Mouse (Mus musculus) left cerebral cortex, postnatal 36 days (tissue): Measurements from ENCODE around the gene Mybpc3. TPM values are rescaled to one million over a fixed set of nuclear protein-coding genes. Genes with fewer than 3 reads are reported as not detected.
"Not testable (repeated sequence)": the region's sequence is repeated elsewhere in the genome, so short reads cannot be mapped to it uniquely, and the experiment has no call there.

Source experiments
- DNase-seq, 2 experiments: peaks; one replicate each; pipeline ENCODE4 v3.0.0; 2021 to 2022; ENCODE audit warnings: low spot score in 2 of 2, mixed read lengths in 1 of 2
- intact Hi-C: fragments of 180-260 bp; cut with DNase I; formaldehyde crosslinking; loops from one replicate; pipeline ENCODE4 v1.15.1; 2025
- total RNA-seq, 2 experiments: library from RNA; stranded (reverse); gene quantifications; 2 replicates each; pipeline ENCODE4 v1.2.3; 2021

Gene Mybpc3
- total RNA-seq, 2 experiments from 2014 or later: 0.41 to 0.81 TPM

GRCm38 (mm10) chr2:91086392-91087237 is 31.3 kb upstream of the Mybpc3 start:
- no peak for DNase-seq

GRCm38 (mm10) chr2:91087453-91087852 is 30.5 kb upstream of the Mybpc3 start:
- intact Hi-C loops: no loop called here
- no peak for DNase-seq

More at GRCm38 (mm10) chr2:91086392-91087237, 31.3 kb upstream of the Mybpc3 start:
- intact Hi-C loops: no loop called here

GRCm38 (mm10) chr2:91088987-91089386 is 29.0 kb upstream of the Mybpc3 start:
- no peak for DNase-seq
- intact Hi-C loops: no loop called here

GRCm38 (mm10) chr2:91090208-91090607 is 27.7 kb upstream of the Mybpc3 start:
- DNase-seq: no peak
- intact Hi-C loops: no loop called here

DNA sequence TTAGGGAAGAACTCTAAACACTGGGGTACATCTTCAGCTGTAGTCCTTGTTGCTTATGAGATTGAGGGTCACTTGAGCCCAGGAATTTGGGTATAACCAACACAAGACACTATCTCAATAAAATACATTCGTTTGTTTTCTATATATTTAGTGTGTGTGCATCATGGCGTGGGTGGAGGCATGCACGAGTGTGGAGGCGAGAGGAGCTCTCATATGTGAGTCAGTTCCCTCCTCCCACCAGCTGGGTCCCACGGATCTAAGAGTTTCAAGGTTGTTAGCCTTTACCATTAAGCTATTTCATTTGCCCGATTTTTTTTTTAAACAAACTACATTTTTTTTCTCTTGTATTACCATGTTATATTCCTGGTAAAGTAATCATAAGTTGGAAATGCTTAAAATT is 27.1 kb upstream of the Mybpc3 start:
- intact Hi-C loops: no loop called here
- no peak for DNase-seq

GRCm38 (mm10) chr2:91096524-91096923 is 21.4 kb upstream of the Mybpc3 start:
- intact Hi-C loops: no loop called here

GRCm38 (mm10) chr2:91097015-91097414 is 20.9 kb upstream of the Mybpc3 start:
- intact Hi-C loops: no loop called here
- DNase-seq: no peak

More at GRCm38 (mm10) chr2:91096524-91096923, 21.4 kb upstream of the Mybpc3 start:
- DNase-seq: no peak

- intact Hi-C loops: no loop called here
- no peak for DNase-seq
Measured at GRCm38 (mm10) chr2:91098156-91098555, 19.8 kb upstream of the Mybpc3 start.

DNA sequence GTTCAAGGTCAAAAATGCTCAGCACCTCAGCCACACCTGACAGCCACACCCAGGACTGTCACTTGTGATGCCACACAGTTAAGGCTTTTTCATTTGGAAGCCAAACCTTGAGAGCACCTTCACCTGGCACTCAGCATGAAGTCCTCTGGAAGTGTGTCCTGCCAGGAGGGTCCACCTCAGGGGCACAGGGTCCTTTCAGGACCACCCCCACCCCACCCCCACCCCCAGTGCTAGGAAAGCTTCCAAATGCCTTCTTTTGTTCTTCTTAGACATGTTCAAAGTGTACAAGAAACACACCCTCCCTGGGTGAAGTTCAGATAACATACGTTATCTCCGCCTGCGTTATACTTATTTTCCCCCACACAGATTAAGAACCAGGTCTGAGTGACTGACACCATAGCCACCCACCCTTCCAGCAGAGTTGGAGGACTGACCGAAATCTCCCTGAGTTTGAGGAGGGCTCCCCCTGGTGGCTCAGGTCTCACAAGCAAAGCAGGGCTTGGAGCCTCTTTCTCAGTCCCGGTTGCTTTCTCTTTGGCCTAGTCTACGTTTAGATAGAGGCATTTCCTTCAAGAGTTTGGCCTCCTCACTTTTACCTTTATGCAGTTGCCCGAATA is 16.7 kb upstream of the Mybpc3 start:
- peak; percentile 86 to 87 for DNase-seq
- intact Hi-C loops: loop anchor here (1.0 to 5.0 kb wide), 2 partner anchors 31 to 234 kb away; partner anchors contain the start of gene Slc39a13

DNA sequence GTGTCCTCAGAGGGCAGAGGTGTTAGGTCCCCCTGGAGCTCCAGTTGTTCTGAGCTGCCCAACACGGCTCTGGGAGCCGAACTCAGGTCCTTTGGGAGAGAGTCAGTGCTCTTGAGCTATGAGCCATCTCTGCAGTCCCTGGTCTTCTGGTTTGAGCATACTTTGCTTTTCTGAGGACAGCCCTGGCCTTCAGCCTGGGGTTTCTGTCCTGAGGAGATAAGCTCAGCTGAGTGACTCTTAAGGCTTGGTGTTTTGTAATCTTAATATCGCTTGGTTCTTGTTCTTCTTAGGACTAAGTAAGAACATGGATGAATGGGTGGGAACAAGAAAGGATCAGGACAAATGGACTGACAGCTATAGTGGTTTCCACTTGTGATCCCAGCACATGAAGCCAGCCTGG is 9.8 kb upstream of the Mybpc3 start:
- intact Hi-C loops: no loop called here
- no peak for DNase-seq

DNA sequence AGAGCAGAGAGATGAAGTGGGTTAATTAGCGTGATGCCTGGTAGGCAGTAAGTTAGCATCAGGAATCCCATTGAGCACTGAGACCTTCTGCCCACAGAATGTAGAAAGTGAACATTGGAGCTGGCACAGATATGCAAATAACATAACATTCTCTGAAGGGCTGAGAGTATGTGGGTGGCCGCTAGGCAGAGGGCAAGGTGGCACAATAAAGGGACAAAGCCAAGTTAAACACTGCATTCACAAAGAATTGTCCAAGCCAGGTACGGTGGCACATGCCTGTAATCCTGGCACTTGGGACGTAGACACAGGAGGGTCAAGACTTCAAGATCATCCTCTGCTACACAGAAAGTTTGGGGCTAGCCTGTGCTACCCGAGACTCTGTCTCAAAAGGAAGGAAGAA is 8.7 kb upstream of the Mybpc3 start:
- intact Hi-C loops: no loop called here
- no peak for DNase-seq

- intact Hi-C loops: loop anchor here (5.0 kb wide), 2 partner anchors 82 to 372 kb away; no protein-coding TSS in a partner anchor
- no peak for DNase-seq
Measured at GRCm38 (mm10) chr2:91109807-91110385, 8.0 kb upstream of the Mybpc3 start.

GRCm38 (mm10) chr2:91110429-91110828 is 7.5 kb upstream of the Mybpc3 start:
- DNase-seq: no peak
- intact Hi-C loops: loop anchor here (5.0 kb wide), 2 partner anchors 82 to 372 kb away; no protein-coding TSS in a partner anchor

- not testable (repeated sequence) for DNase-seq
- intact Hi-C loops: loop anchor here (5.0 kb wide), 2 partner anchors 80 to 370 kb away; no protein-coding TSS in a partner anchor
Measured at GRCm38 (mm10) chr2:91111832-91112231, 6.1 kb upstream of the Mybpc3 start.

GRCm38 (mm10) chr2:91112491-91112890 is 5.5 kb upstream of the Mybpc3 start:
- intact Hi-C loops: loop anchor here (5.0 kb wide), 2 partner anchors 80 to 370 kb away; no protein-coding TSS in a partner anchor
- DNase-seq: no peak

- DNase-seq: no peak
- intact Hi-C loops: loop anchor here (5.0 kb wide), 2 partner anchors 79 to 369 kb away; no protein-coding TSS in a partner anchor
Measured at GRCm38 (mm10) chr2:91113334-91113733, 4.6 kb upstream of the Mybpc3 start.

DNA sequence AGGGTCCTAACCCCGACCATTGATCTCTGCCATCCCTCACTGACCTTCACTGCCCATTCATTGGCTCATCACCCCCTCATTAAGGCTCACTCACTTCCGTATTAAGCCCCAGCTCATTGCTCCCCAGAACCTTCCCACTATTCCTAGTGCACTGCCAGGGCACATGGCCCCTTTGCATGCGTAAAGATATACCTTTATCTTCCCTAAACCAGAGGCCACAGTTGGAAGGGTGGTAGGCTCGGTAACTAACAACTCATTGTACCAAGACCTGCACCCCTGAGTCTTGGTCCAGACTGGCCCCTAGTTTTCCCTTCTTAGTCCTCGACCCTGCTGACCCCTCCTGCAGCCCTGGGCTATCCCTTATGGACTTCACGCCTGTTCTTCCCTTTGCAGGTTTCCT is 4.1 kb upstream of the Mybpc3 start:
- no peak for DNase-seq
- intact Hi-C loops: loop anchor here (5.0 kb wide), 2 partner anchors 78 to 368 kb away; no protein-coding TSS in a partner anchor

DNA sequence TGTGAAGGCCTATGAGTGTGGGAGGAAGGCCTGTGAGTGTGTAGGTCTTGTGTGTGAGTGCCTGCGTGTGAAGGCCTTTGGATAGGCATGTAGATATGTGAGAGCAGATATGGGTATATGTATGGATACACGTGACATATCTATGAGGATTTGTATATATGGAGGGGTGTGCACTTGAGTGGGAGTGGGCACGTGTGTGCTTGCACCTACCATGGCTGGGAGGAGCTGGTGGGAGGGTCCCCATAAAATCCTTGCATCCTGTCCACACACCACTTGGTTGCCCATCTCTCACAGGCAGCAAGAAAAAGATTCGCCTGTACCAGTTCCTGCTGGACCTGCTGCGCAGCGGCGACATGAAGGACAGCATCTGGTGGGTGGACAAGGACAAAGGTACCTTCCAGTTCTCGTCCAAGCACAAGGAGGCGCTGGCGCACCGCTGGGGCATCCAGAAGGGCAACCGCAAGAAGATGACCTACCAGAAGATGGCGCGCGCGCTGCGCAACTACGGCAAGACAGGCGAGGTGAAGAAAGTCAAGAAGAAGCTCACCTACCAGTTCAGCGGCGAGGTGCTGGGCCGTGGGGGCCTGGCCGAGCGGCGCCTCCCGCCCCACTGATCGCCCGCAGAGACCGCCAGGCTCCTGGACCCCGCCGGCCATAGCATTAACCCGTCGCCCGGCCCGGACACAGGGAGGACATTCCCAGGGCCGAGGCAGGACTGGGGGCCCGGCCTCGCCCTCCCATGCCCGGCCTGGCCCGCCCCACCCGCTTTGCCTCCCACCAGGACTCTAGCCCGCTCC is 3.0 kb upstream of the Mybpc3 start:
- DNase-seq: peak; percentile 91
- intact Hi-C loops: loop anchor here (5.0 kb wide), 3 partner anchors 67 to 367 kb away; partner anchors contain the start of gene Madd

DNA sequence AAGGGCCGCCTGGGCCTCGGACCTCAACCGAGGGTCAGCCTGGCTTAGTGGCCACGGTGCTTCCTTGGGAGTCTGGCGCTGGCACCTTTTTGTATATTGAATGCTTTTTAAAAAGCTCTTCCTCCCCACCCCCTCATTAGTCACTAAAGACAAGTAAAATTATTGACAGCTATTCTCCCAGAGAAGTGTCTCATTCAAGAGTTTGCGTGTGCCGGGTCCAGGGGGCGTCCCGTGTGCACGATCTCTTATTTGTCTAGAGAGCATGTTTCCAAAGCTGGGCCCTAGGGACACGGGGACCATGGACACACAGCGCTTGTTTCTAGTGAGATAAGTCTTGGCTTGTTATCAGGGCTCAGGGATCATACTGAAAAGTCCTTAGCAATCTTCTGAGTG is 2.4 kb upstream of the Mybpc3 start:
- DNase-seq: no peak
- intact Hi-C loops: loop anchor here (5.0 kb wide), 1 partner anchor 67 kb away; the partner anchor contains the start of gene Madd
